Mouse (Mus musculus): ENCODE data around the gene Cope. TPM values are rescaled to one million over a fixed set of nuclear protein-coding genes. Genes with fewer than 3 reads are reported as not detected.
A peak's percentile ranks its signal among the peaks of the same experiment; 100 is the strongest.

Cope gene
- total RNA-seq, 2 experiments from 2014 or later: 122 to 145 TPM

DNA sequence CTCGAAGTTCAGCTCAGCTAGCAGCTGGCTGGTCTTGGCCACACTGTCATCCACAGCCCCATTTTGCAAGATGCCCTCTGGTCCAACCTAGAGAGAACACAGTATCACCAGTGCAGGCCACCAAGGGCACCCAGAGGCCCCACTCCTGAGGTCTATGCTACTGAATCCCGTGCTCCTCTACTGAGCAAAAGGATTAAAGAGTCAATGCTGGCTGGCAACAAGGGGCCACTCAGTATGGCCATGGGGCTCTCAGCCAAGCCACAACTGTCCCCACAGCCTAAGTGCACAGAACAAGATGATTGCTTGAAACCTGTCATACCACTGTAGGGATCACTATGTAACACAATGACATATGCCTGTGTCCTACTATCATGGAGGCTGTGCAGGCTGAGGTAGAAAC is 42.0 kb downstream of the Cope start:
- no peak for DNase-seq (ENCODE audit: low spot score in 2 of 2)

DNA sequence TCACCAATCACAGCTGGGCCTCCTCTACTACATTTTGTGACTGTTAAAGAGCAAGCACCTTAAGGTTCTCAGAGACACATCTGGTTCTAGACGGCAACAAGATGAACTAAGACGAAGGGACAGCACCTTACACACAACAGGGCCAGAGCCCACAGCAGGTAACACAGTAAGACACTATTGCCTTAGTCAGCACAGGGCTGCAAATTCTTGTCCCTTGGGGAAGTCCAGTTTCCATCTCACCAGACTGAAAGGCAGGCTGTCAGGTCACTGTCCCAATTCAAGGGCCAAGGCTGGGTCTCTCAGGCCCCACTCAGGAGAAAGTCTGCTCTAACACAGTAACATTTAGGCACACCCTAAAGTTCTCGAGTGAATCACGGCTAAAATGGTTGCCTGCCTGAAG is 45.1 kb downstream of the Cope start:
- no peak for DNase-seq (ENCODE audit: low spot score in 2 of 2)

DNA sequence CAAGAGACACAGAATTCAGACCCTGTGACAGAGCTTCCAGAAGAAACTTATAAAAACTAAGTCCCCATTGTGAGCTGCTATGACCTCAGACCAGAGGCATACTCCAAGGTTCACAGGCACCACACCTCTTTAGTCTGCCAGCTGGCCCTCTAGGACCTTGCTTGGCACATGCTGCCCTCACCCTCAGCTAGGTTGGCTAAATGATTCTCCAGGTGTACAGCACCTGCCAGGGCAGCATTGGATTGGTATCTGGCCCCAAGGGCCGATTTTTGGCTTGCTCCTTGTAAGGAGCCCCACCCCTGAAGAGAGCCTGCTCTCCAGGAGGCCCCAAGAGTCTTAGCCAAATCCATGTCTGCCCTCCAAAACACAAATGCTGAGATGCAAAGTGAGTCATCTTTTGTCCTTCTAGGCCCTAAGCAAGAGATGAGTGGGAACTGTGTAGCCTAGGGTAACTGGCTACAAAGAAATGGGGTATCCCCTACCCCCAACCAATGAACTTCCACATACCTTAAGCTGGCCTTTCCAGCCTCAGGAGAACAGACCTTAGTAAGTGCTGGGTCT is 45.6 kb downstream of the Cope start:
- no peak for DNase-seq (ENCODE audit: low spot score in 2 of 2)

DNA sequence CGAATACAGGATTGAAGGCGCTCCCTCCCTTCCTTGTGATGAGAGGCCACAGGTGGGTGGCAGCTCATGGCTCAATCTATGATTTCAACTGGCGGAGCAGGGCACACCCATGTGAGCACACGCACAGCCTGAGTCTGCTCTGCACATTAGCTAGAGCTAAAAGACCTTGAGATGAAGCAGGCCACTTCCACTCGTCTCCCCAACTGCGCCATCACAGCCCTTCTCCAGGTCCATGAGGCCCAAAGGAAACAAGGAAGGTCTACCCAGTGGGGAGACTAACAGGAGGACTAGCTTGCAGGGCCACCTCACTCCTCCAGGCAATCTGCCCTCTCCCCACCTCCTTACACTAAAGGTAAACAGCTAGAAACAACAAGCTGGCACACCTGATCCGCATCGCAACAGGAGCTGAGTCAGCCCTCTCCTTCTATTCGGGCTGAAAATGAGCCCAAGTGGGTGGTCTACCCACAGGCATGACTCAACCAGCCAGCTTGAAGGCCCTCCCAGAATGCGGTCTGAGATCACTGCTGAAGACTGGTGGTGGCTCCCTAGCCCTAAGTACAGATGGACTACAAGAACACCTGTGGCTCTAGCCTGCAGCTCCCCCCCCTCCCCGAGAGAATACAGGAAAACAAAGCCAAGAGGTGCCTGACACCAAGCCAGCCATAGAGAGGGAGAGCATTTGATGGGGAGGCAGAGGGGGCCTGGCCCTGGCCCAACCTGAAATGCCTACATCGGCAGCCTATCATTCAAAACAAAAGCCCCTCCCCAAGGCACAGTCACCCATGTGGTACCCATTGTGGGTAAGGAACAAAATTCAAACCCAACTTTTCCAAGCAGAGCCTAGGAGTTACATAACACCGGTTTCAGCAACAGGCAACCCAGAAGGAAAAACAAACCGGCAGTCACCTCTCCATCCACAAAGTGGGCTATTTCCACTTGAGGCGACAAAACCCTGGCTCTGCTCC is 49.0 kb downstream of the Cope start:
- DNase-seq (ENCODE audit: low spot score in 2 of 2): no peak

DNA sequence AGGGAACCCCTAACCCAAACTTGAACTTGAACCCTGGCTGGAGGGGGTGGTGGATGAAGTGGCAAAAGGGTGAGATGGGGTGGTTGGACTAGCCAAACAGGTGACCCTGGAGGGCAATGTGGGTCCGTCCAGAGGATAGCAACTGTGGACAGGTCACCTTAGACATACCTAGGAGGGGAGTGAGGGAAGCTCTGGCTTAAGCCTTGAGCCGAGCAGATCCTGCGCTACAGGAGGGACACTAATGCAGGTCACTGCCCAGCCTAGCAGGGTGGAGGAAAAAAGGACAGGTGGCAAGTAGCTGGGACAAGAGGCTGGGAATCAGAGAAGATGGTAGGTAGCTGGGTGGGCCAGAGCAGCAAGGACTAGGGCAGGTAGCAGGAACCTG is 49.7 kb downstream of the Cope start:
- DNase-seq (ENCODE audit: low spot score in 2 of 2): no peak

DNA sequence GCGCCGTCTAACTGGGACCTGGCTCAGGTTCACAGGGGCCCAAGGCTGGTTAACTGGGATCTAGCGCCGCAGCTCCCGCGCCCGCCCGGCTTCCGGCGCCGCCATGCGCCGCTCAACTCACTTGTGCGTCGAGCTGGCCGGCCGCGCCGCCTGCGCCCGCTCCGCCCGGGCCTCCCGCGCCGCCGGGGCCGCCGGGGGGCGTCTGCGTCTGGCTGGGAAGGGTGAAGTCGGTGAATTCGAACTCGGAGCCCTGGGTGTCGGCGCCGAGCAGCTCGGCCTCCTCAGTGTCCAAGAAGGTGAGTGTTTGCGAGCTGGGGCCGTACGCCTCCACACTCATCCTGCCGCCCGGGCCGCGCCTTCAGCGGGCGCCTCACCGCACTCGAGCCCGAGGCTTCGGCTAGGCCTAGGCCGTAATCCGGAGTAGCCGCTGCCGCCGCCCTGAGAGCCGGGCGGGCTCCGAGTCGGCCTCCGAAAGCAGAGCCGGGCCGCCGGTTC is 50.4 kb downstream of the Cope start:
- DNase-seq (ENCODE audit: low spot score in 2 of 2): no peak

DNA sequence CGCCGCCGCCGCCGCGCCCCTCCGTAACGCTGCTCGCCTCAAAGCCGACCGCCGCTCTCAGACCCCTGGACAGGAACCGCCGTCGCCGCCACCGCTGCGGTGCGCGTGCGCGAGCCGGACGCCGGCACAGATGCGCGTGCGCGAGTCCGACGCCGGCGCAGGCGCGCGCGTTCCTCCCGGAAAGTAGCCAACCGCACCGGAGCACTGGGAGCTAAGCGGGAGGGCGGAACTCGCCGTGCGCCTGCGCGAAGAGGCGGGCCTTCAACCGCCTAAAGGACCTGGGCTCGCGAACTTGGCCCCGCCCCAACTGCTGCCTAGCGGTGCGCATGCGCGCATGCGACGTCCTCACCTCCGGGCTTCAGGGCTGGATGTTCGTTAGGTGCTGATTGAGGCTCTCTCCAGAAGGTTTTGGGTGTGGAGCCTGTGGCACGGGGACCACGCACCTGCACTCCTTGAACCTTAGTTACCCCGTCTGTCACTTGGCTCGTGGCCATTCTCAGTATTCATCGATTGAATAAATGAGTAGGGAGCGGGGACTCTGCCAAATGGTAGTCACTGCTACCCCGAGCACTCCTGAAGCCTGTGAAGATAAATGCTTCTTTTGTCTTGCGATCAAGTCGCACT is 51.0 kb downstream of the Cope start, which contains the start of gene Upf1:
TSS of gene Upf1 (minus strand) at position 85 of the 624 bp plus-strand sequence.
- peak; percentile 100 for DNase-seq (ENCODE audit: low spot score in 2 of 2)

DNA sequence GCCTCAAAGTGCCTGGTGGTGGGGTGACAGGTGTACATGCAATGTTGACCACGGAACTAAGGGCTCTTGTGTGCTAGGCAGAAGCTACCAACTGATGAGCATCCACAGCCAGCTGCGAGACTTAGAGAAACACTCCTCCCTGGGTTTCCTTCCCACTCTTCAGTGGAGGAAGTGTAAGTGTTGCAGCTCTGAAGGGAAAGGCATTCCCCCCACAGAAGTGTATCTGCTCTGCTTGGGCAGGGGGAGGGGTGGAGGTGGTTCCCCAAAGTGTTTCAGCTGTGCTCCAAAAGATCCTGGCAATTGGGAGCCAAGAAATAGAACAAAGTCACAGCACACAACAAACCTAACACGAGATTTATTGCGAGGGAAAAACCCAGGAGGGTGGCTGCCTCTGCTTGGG is 51.7 kb downstream of the Cope start:
- DNase-seq (ENCODE audit: low spot score in 2 of 2): no peak

DNA sequence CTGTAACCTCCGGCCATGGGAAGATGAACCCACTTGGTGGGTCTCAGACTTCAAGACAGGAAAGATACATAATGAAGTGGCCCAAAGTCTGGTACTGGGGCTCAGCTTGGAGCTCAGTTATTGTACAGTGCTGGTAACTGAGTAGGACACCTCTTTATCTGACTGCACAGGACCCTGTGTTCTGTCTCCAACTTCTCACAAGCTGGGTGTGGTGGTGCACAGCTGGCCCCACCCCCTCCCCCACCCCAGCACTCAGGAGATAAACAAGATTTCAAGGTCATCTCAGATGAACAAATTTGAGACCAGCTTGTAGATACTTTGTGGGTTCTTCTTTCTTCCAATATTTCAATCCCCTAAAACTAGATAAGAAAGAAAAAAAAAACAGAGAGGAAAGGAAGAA is 53.8 kb downstream of the Cope start:
- no peak for DNase-seq (ENCODE audit: low spot score in 2 of 2)

DNA sequence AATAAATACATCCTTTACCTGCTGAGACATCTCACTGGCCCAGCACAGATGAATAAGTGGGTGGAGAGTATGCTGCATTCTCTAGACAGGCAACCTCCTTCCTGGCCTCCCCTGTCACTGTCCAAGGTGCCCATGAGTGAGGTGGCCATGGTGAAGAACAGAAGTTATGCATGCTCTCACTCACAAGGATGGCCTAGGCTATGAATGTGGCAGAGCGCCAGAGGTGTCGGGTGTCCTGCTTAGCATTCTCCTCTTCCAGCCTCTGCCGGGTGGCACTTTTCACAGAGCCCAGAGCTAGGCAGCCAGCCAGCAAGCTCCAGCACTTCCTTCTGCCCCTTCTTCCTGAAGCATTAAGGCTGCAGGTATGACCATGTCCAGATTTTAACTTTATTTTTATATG is 57.1 kb downstream of the Cope start:
- no peak for DNase-seq (ENCODE audit: low spot score in 2 of 2)

DNA sequence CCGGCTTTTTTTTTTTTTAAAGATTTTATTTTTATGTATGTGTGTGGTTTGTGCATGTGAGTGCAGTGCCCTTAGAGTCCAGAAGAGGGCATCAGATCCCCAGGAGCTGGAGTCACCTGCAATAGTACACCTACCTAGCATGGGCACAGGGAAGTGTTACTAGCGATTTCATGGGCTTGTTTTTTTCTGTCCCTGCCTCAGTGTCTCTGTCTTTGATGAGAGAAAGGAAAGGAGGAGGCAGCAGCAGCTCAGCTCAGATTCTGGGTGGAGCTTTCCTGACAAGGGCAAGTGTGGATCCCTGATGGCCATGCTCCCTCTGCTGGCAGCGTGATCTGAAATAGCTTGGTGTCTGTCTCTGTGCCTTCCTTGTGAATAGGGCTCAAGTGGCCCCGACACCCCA is 58.5 kb downstream of the Cope start:
- peak in 1 of 2 experiments; percentile 27 for DNase-seq (ENCODE audit: low spot score in 2 of 2)

DNA sequence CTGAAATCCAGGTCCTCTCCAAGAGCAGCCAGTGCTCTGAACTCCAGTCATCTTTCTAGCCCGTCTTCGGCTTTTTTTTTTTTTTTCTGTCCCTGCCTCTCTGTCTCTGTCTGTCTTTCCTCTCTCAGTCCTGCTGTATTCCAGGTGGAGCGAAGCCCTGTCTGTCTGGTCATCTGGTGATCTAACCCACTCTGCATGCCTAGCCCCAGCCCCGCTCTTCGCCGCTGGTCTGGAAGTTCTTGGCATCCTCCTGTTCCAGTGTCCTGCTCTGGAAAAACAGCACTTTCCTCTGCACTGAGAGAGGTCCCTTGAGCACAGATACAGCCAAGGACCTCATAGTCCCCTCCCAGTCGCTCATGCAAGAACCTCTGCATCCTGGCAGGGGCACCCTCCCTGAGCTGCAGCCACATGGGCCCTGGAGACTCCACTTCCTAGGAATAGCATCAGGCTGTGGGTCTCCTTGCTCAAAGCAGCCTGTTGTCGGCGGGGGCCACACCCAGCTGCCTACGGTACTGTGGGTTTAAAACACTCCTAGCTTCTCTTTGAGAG is 59.2 kb downstream of the Cope start:
- no peak for DNase-seq (ENCODE audit: low spot score in 2 of 2)

Other genes starting within 250 kb of the Cope start
- gene Tm6sf2, start 229.6 kb upstream of the Cope start, total RNA-seq (2021): 1 to 10 TPM; 1.3 to 2.5 TPM
- gene Hapln4, start 219.1 kb upstream of the Cope start, total RNA-seq (2021): 1 to 10 TPM; 6.8 to 7.7 TPM
- 100 to 1,000 TPM; 575 to 578 TPM for gene Ncan, start 181.6 kb upstream of the Cope start, total RNA-seq (2021)
- 10 to 100 TPM; 36.1 to 41.7 TPM for gene Nr2c2ap, start 171.2 kb upstream of the Cope start, total RNA-seq (2021)
- gene Rfxank, start 163.4 kb upstream of the Cope start, total RNA-seq (2021): 10 to 100 TPM; 10.5 to 12.0 TPM
- 10 to 100 TPM; 39.9 to 46.5 TPM for gene Borcs8, start 163.0 kb upstream of the Cope start, total RNA-seq (2021)
- gene Mef2b, start 162.8 kb upstream of the Cope start, total RNA-seq (2021): under 1 TPM; 0.57 to 0.67 TPM
- 10 to 100 TPM; 52.3 to 54.7 TPM for gene Tmem161a, start 130.2 kb upstream of the Cope start, total RNA-seq (2021)
- gene Slc25a42, start 90.2 kb upstream of the Cope start, total RNA-seq (2021): 10 to 100 TPM; 27.9 to 28.8 TPM
- 100 to 1,000 TPM; 128 to 138 TPM for gene Sugp2, start 68.3 kb upstream of the Cope start, total RNA-seq (2021)
- gene Armc6, start 68.1 kb upstream of the Cope start, total RNA-seq (2021): 10 to 100 TPM; 88.5 to 90.7 TPM
- 10 to 100 TPM; 45.7 to 47.0 TPM for gene Homer3, start 19.7 kb upstream of the Cope start, total RNA-seq (2021)
- gene Ddx49, start within 50 bp of the Cope start, total RNA-seq (2021): 10 to 100 TPM; 49.0 to 53.0 TPM
- 10 to 100 TPM; 94.6 to 99.0 TPM for gene Cers1, start 13.3 kb downstream of the Cope start, total RNA-seq (2021)
- gene Gdf1, start 27.3 kb downstream of the Cope start, total RNA-seq (2021): 10 to 100 TPM; 13.2 to 23.5 TPM
- gene Upf1, start 50.8 kb downstream of the Cope start, total RNA-seq (2021): 10 to 100 TPM; 50.8 to 51.0 TPM
- under 1 TPM in 1 of 2 experiments, not detected in 1; 0.31 TPM for gene Comp, start 71.0 kb downstream of the Cope start, total RNA-seq (2021)
- gene Crtc1, start 137.1 kb downstream of the Cope start, total RNA-seq (2021): 100 to 1,000 TPM; 103 to 114 TPM
- 10 to 100 TPM; 35.6 to 38.4 TPM for gene Klhl26, start 174.4 kb downstream of the Cope start, total RNA-seq (2021)
- gene Tmem59l, start 184.8 kb downstream of the Cope start, total RNA-seq (2021): 100 to 1,000 TPM; 174 to 175 TPM
- gene Crlf1, start 190.6 kb downstream of the Cope start, total RNA-seq (2021): 10 to 100 TPM; 21.3 to 22.0 TPM
- gene Rex1bd, start 204.2 kb downstream of the Cope start, total RNA-seq (2021): 100 to 1,000 TPM in 1 of 2 experiments, 10 to 100 TPM in 1; 97.8 to 106 TPM
- 1,000 to 10,000 TPM in 1 of 2 experiments, 100 to 1,000 TPM in 1; 916 to 1,148 TPM for gene Uba52, start 208.3 kb downstream of the Cope start, total RNA-seq (2021)
- gene Fkbp8, start 225.2 kb downstream of the Cope start, total RNA-seq (2021): 100 to 1,000 TPM; 337 to 361 TPM
- 10 to 100 TPM; 33.1 to 35.3 TPM for gene Kxd1, start 225.4 kb downstream of the Cope start, total RNA-seq (2021)
- 10 to 100 TPM; 15.8 to 16.4 TPM for gene Ell, start 236.9 kb downstream of the Cope start, total RNA-seq (2021)